Mouse (Mus musculus) forebrain, embryonic 14.5 days (tissue): ENCODE data around the gene Hexim1. TPM values are rescaled to one million over a fixed set of nuclear protein-coding genes. Genes with fewer than 3 reads are reported as not detected.

Source experiments
- polyA plus RNA-seq: library from polyadenylated mRNA; unstranded; fragments of >200 nt; fragmentation: Nextera tagmentation; extraction: Ambion mirVana; gene quantifications from 2 replicates; pipeline ENCODE4 v1.2.1, GENCODE M21; 2014

Gene Hexim1
- polyA plus RNA-seq, 1 experiment from 2014 or later: 4.8 TPM

Other genes with a start within 250 kb of the Hexim1 start
- 150 and 168 TPM in 2 replicates for gene Eftud2, start 235.2 kb upstream of the Hexim1 start, polyA plus RNA-seq
- gene Ccdc103, start 235.0 kb upstream of the Hexim1 start, polyA plus RNA-seq: 2.6 and 2.8 TPM in 2 replicates
- 0.19 TPM in 1 of 2 replicates, not detected in the other for gene Fam187a, start 231.1 kb upstream of the Hexim1 start, polyA plus RNA-seq
- gene Gfap, start 215.3 kb upstream of the Hexim1 start, polyA plus RNA-seq: 0.23 and 0.37 TPM in 2 replicates
- 4.3 and 5.1 TPM in 2 replicates for gene Kif18b, start 191.1 kb upstream of the Hexim1 start, polyA plus RNA-seq
- 1.9 and 2.5 TPM in 2 replicates for gene C1ql1, start 169.5 kb upstream of the Hexim1 start, polyA plus RNA-seq
- 37.0 and 43.8 TPM in 2 replicates for gene Nmt1, start 88.0 kb upstream of the Hexim1 start, polyA plus RNA-seq
- 207 and 220 TPM in 2 replicates for gene Dcakd, start 87.9 kb upstream of the Hexim1 start, polyA plus RNA-seq
- gene Plcd3, start 14.6 kb upstream of the Hexim1 start, polyA plus RNA-seq: 1.1 and 1.4 TPM in 2 replicates
- gene Acbd4, start 14.5 kb upstream of the Hexim1 start, polyA plus RNA-seq: 10.4 and 11.8 TPM in 2 replicates
- gene Hexim2, start 16.2 kb downstream of the Hexim1 start, polyA plus RNA-seq: 9.6 and 13.4 TPM in 2 replicates
- 1.2 and 3.2 TPM in 2 replicates for gene Fmnl1, start 54.9 kb downstream of the Hexim1 start, polyA plus RNA-seq
- gene 1700023F06Rik, start 92.3 kb downstream of the Hexim1 start, polyA plus RNA-seq: 0.78 and 1.2 TPM in 2 replicates
- not detected in 2 replicates for gene Spata32, start 102.2 kb downstream of the Hexim1 start, polyA plus RNA-seq
- gene Map3k14, start 151.2 kb downstream of the Hexim1 start, polyA plus RNA-seq: 1.7 and 2.7 TPM in 2 replicates
- gene Arhgap27, start 247.5 kb downstream of the Hexim1 start, polyA plus RNA-seq: 1.5 and 2.3 TPM in 2 replicates